Mouse (Mus musculus): ENCODE measurements around the gene Scn3b. TPM values are rescaled to one million over a fixed set of nuclear protein-coding genes. Genes with fewer than 3 reads are reported as not detected.

Gene Scn3b
- total RNA-seq, 2 experiments from 2014 or later = 0.64 to 2.4 TPM

DNA sequence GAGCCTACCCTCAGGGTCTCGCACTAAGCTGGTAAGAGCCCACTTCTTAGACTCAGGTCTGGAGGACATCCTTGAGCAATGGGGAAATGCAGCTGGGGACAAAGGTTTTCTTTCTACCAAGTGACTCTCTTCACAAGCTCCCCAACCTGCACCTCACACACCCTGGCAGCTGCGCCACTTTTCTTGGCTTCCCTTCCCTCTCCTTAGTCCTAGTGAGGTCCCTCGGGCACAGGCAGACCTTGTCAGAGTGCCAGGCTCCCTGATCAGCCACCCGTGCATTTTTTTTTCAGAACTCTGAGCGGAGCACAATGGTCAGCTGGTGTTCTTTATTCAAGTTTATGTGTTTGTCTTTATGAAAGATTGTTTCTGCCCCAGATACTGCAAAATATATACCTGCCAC lies 67.7 kb downstream of the Scn3b start:
- peak; percentile 43 for DNase-seq
- no peak for TF ChIP-seq CTCF (IDR thresholded peaks at IDR 0.05)
- intact Hi-C loops (cut with DNase I) = no loop called here

DNA sequence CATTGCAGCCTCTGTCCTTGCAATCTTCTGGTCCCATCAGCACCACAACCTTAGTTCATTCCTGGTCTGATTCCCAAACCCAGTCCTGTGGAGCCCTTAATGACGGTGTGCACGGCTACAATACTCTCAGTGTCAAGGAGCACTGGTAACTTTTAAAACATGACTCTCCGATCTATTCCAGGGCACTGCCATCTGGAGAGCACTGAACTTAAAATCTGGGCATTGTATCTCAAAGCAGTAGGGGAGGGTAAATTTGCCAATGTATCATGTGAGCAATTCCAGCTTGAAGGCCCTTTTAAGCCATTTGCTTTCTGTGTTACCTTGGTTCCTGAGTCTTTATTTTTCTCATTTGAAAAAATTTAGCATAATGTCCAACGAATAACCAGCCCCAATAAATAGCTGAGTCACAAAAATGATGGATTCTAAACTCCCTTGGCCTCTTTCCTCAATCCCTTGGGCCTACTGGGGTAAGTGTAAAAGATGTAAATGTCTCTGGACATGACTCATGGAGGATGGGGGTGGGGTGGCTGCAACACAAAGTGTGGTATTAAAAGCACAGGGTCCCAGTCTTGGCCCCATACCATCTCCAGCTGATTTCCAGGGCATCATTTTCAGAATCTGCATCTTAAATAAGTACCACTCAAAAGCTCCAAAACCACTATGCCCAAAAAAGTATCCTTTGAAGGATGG lies 68.3 kb downstream of the Scn3b start:
- Histone ChIP-seq H3K27ac (no peak overlapping the region), H3K4me3 (no peak overlapping the region)
- intact Hi-C loops (cut with DNase I) = no loop called here
- no peak for DNase-seq
- TF ChIP-seq CTCF (IDR thresholded peaks at IDR 0.05) = no peak

More for the DNA sequence above, 67.7 kb downstream of the Scn3b start:
- no peak overlapping the region for H3K4me3 ChIP-seq
- no peak overlapping the region for H3K27ac ChIP-seq

DNA sequence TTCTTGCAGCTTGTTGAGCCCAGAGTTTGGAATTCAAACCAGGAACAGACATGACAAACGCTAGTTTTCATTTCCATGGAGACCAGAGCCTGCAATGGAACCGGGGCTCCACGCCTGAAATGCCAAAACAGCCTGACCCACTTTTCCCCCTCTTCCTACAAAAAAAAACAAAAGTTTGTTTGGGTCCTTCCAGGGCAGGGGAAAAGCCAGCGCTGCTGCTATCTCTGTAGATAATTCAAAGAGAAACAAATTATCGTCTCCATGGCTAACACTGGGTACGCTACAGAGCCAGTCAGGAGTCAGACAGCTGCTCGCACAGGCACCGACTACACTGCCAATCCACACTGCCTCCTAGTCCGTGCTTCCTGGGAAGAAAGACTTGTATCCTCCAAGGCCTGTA lies 70.6 kb downstream of the Scn3b start:
- DNase-seq = no peak
- TF ChIP-seq CTCF (IDR thresholded peaks at IDR 0.05) = no peak
- H3K27ac ChIP-seq = no peak overlapping the region
- H3K4me3 ChIP-seq = no peak overlapping the region
- intact Hi-C loops (cut with DNase I) = no loop called here

Other genes with a start within 250 kb of the Scn3b start
- not detected for gene Olfr981, start 247.8 kb upstream of the Scn3b start, total RNA-seq (2021)
- not detected for gene Olfr982, start 195.4 kb upstream of the Scn3b start, total RNA-seq (2021)
- gene Olfr983, start 175.6 kb upstream of the Scn3b start, total RNA-seq (2021) = not detected
- not detected for gene Olfr984, start 155.0 kb upstream of the Scn3b start, total RNA-seq (2021)
- gene Olfr985, start 139.0 kb upstream of the Scn3b start, total RNA-seq (2021) = not detected
- gene Tmem225, start 121.1 kb upstream of the Scn3b start, total RNA-seq (2021) = not detected
- gene Olfr986, start 88.3 kb upstream of the Scn3b start, total RNA-seq (2021) = not detected
- gene Zfp202, start 76.9 kb upstream of the Scn3b start, total RNA-seq (2021) = 1 to 10 TPM; 1.4 to 1.8 TPM

All from gastrocnemius, adult 2 months (tissue).